Mouse (Mus musculus): ENCODE results near the gene Baiap2l1. TPM values are rescaled to one million over a fixed set of nuclear protein-coding genes. Genes with fewer than 3 reads are reported as not detected.

The Baiap2l1 gene
- polyA plus RNA-seq, 2 experiments: 7.4 to 9.2 TPM

- H3K4me2 ChIP-seq (replicated peaks; ENCODE audit: low read depth, low read length, severe bottlenecking): no peak overlapping the region
- no peaks in the 10 kb centered on the region for H3K27me3 ChIP-seq (ENCODE audit: control insufficient read depth, insufficient read depth, low read length)
- ATAC-seq (ENCODE audit: low FRiP score, low read depth): no peak
- no peak overlapping the region for H3K4me3 ChIP-seq (replicated peaks; ENCODE audit: low read length)
- H3K9me3 ChIP-seq (ENCODE audit: control insufficient read depth, low read length): no peaks in the 10 kb centered on the region
- no peak for TF ChIP-seq POLR2A (IDR thresholded peaks at IDR 0.05; ENCODE audit: borderline replicate concordance, extremely low read depth, insufficient read depth, insufficient read length)
- WGBS: 100% methylated on average over 2 of the region's 2 CpGs
- H3K27ac ChIP-seq (replicated peaks; ENCODE audit: low read depth, low read length): no peak overlapping the region
- H3K9ac ChIP-seq (ENCODE audit: low read depth, low read length, severe bottlenecking): no peak overlapping the region
- no peaks in the 10 kb centered on the region for H3K4me1 ChIP-seq (ENCODE audit: control insufficient read depth, insufficient read depth, low read length)
- DNase-seq (ENCODE audit: low spot score): no peak
- peaks cover 45% of the 10 kb centered on the region for H3K36me3 ChIP-seq (ENCODE audit: control insufficient read depth, insufficient read depth, low read length)
Observed at GRCm38 (mm10) chr5:144215992-144216391, 141.9 kb downstream of the Baiap2l1 start.

Other genes starting within 250 kb of the Baiap2l1 start
- 0.18 and 0.23 TPM in 2 replicates for gene Bhlha15, start 167.8 kb downstream of the Baiap2l1 start, polyA plus RNA-seq (2012; rRNA removed)
- 0.22 and 0.29 TPM in 2 replicates for gene Bhlha15, start 167.8 kb downstream of the Baiap2l1 start, polyA plus RNA-seq (2014; fragmentation: Nextera tagmentation; extraction: Ambion mirVana)
- 34.7 and 39.7 TPM in 2 replicates for gene Tecpr1, start 134.5 kb downstream of the Baiap2l1 start, polyA plus RNA-seq (2012; rRNA removed)
- gene Tecpr1, start 134.5 kb downstream of the Baiap2l1 start, polyA plus RNA-seq (2014; fragmentation: Nextera tagmentation; extraction: Ambion mirVana): 18.6 and 21.2 TPM in 2 replicates
- gene Bri3, start 113.7 kb downstream of the Baiap2l1 start, polyA plus RNA-seq (2012; rRNA removed): 90.6 and 107 TPM in 2 replicates
- 119 and 131 TPM in 2 replicates for gene Bri3, start 113.7 kb downstream of the Baiap2l1 start, polyA plus RNA-seq (2014; fragmentation: Nextera tagmentation; extraction: Ambion mirVana)
- gene Nptx2, start 187.8 kb upstream of the Baiap2l1 start, polyA plus RNA-seq (2012; rRNA removed): 3.8 and 4.1 TPM in 2 replicates
- 1.2 and 1.6 TPM in 2 replicates for gene Nptx2, start 187.8 kb upstream of the Baiap2l1 start, polyA plus RNA-seq (2014; fragmentation: Nextera tagmentation; extraction: Ambion mirVana)

All from limb, embryonic 14.5 days (tissue).